Mouse (Mus musculus): ENCODE measurements around the gene Atp11a. TPM values are rescaled to one million over a fixed set of nuclear protein-coding genes. Genes with fewer than 3 reads are reported as not detected.
A peak's percentile ranks its signal among the peaks of the same experiment; 100 is the strongest.

Atp11a gene
- 17.3 and 24.8 TPM in 2 replicates for polyA plus RNA-seq (2015; fragmentation: Nextera tagmentation; extraction: Ambion mirVana)

- Histone ChIP-seq H3K4me3 (peak within 1 kb of the TSS; percentile 81), H3K36me3 (peaks cover 1% of the 10 kb centered on the region; the same call in 1 of the 2 replicates), H3K4me2 (peak within 1 kb of the TSS; percentile 88), H3K27ac (peak within 1 kb of the TSS; percentile 78), H3K9ac (peak within 1 kb of the TSS; percentile 91), H3K27me3 (no peaks in the 10 kb centered on the region), H3K4me1 (peaks cover 46% of the 10 kb centered on the region), H3K9me3 (no peaks in the 10 kb centered on the region)
- peak; percentile 84 for ATAC-seq (ENCODE audit: insufficient number of reproducible peaks, insufficient read depth, low FRiP score, low TSS enrichment, low read depth)
- under 1% methylated on average over 50 of the region's 62 CpGs for WGBS
Measured at GRCm38 (mm10) chr8:12756391-12757157, at the start of gene Atp11a. Atp11a (plus strand) TSS chr8:12757014.

GRCm38 (mm10) chr8:12711623-12712022, 45.2 kb upstream of the Atp11a start:
- Histone ChIP-seq H3K4me2 (no peak overlapping the region), H3K9me3 (no peaks in the 10 kb centered on the region), H3K27me3 (no peaks in the 10 kb centered on the region), H3K4me1 (no peaks in the 10 kb centered on the region), H3K27ac (no peak overlapping the region), H3K4me3 (no peak overlapping the region), H3K9ac (no peak overlapping the region), H3K36me3 (no peaks in the 10 kb centered on the region)
- 78% methylated on average over 7 of the region's 7 CpGs for WGBS
- ATAC-seq (ENCODE audit: insufficient number of reproducible peaks, insufficient read depth, low FRiP score, low TSS enrichment, low read depth) = no peak

- 86% methylated on average over 18 of the region's 18 CpGs for WGBS
- H3K4me2 ChIP-seq = no peak overlapping the region
- H3K36me3 ChIP-seq = no peaks in the 10 kb centered on the region
- no peaks in the 10 kb centered on the region for H3K9me3 ChIP-seq
- H3K9ac ChIP-seq = no peak overlapping the region
- no peak for ATAC-seq (ENCODE audit: insufficient number of reproducible peaks, insufficient read depth, low FRiP score, low TSS enrichment, low read depth)
- no peak overlapping the region for H3K27ac ChIP-seq
- peaks cover 8% of the 10 kb centered on the region; the same call in 1 of the 2 replicates for H3K4me1 ChIP-seq
- H3K4me3 ChIP-seq = no peak overlapping the region
- H3K27me3 ChIP-seq = no peaks in the 10 kb centered on the region
Measured at GRCm38 (mm10) chr8:12715861-12716585, 40.8 kb upstream of the Atp11a start.

- 61% methylated on average over 9 of the region's 9 CpGs for WGBS
Measured at GRCm38 (mm10) chr8:12719091-12719490, 37.7 kb upstream of the Atp11a start.

GRCm38 (mm10) chr8:12728644-12729043, 28.2 kb upstream of the Atp11a start:
- Histone ChIP-seq H3K36me3 (no peaks in the 10 kb centered on the region), H3K27ac (no peak overlapping the region), H3K9me3 (no peaks in the 10 kb centered on the region), H3K9ac (no peak overlapping the region), H3K27me3 (no peaks in the 10 kb centered on the region), H3K4me3 (no peak overlapping the region), H3K4me1 (no peaks in the 10 kb centered on the region), H3K4me2 (no peak overlapping the region)
- WGBS = 78% methylated on average over 4 of the region's 4 CpGs
- ATAC-seq (ENCODE audit: insufficient number of reproducible peaks, insufficient read depth, low FRiP score, low TSS enrichment, low read depth) = no peak

More at GRCm38 (mm10) chr8:12719091-12719490, 37.7 kb upstream of the Atp11a start:
- Histone ChIP-seq H3K36me3 (no peaks in the 10 kb centered on the region), H3K27me3 (no peaks in the 10 kb centered on the region), H3K27ac (no peak overlapping the region), H3K9me3 (no peaks in the 10 kb centered on the region), H3K4me3 (no peak overlapping the region), H3K9ac (no peak overlapping the region), H3K4me2 (no peak overlapping the region), H3K4me1 (peaks cover 11% of the 10 kb centered on the region; the same call in 1 of the 2 replicates)
- ATAC-seq (ENCODE audit: insufficient number of reproducible peaks, insufficient read depth, low FRiP score, low TSS enrichment, low read depth) = no peak

- H3K27ac ChIP-seq = no peak overlapping the region
- H3K4me2 ChIP-seq = no peak overlapping the region
- WGBS = 57% methylated on average over 5 of the region's 5 CpGs
- no peaks in the 10 kb centered on the region for H3K36me3 ChIP-seq
- H3K9me3 ChIP-seq = no peaks in the 10 kb centered on the region
- H3K4me1 ChIP-seq = no peaks in the 10 kb centered on the region; the same call in 1 of the 2 replicates
- ATAC-seq (ENCODE audit: insufficient number of reproducible peaks, insufficient read depth, low FRiP score, low TSS enrichment, low read depth) = no peak
- no peak overlapping the region for H3K4me3 ChIP-seq
- H3K9ac ChIP-seq = no peak overlapping the region
- no peaks in the 10 kb centered on the region for H3K27me3 ChIP-seq
Measured at GRCm38 (mm10) chr8:12730780-12731179, 26.0 kb upstream of the Atp11a start.

- H3K4me2 ChIP-seq = no peak overlapping the region
- no peak overlapping the region for H3K9ac ChIP-seq
- 93% methylated on average over 6 of the region's 6 CpGs for WGBS
- no peaks in the 10 kb centered on the region for H3K27me3 ChIP-seq
- no peak overlapping the region for H3K4me3 ChIP-seq
- H3K36me3 ChIP-seq = no peaks in the 10 kb centered on the region
- H3K27ac ChIP-seq = no peak overlapping the region
- H3K4me1 ChIP-seq = no peaks in the 10 kb centered on the region; the same call in 1 of the 2 replicates
- no peaks in the 10 kb centered on the region for H3K9me3 ChIP-seq
- ATAC-seq (ENCODE audit: insufficient number of reproducible peaks, insufficient read depth, low FRiP score, low TSS enrichment, low read depth) = no peak
Measured at GRCm38 (mm10) chr8:12732431-12732830, 24.4 kb upstream of the Atp11a start.

- no peaks in the 10 kb centered on the region for H3K36me3 ChIP-seq
- 87% methylated on average over 9 of the region's 9 CpGs for WGBS
- H3K4me1 ChIP-seq = no peaks in the 10 kb centered on the region; the same call in 1 of the 2 replicates
- H3K9ac ChIP-seq = no peak overlapping the region
- no peak overlapping the region for H3K4me3 ChIP-seq
- no peaks in the 10 kb centered on the region for H3K9me3 ChIP-seq
- no peak for ATAC-seq (ENCODE audit: insufficient number of reproducible peaks, insufficient read depth, low FRiP score, low TSS enrichment, low read depth)
- no peak overlapping the region for H3K27ac ChIP-seq
- H3K4me2 ChIP-seq = no peak overlapping the region
- H3K27me3 ChIP-seq = no peaks in the 10 kb centered on the region
Measured at GRCm38 (mm10) chr8:12739113-12739512, 17.7 kb upstream of the Atp11a start.

GRCm38 (mm10) chr8:12743390-12743789, 13.4 kb upstream of the Atp11a start:
- no peak for ATAC-seq (ENCODE audit: insufficient number of reproducible peaks, insufficient read depth, low FRiP score, low TSS enrichment, low read depth)
- H3K4me3 ChIP-seq = no peak overlapping the region
- peaks cover 9% of the 10 kb centered on the region; the same call in 1 of the 2 replicates for H3K9me3 ChIP-seq
- H3K4me1 ChIP-seq = no peaks in the 10 kb centered on the region
- H3K9ac ChIP-seq = no peak overlapping the region
- no peaks in the 10 kb centered on the region for H3K36me3 ChIP-seq
- no peak overlapping the region for H3K4me2 ChIP-seq
- no peak overlapping the region for H3K27ac ChIP-seq
- 81% methylated on average over 4 of the region's 4 CpGs for WGBS
- no peaks in the 10 kb centered on the region for H3K27me3 ChIP-seq

GRCm38 (mm10) chr8:12748183-12748582, 8.6 kb upstream of the Atp11a start:
- H3K4me3 ChIP-seq = no peak overlapping the region
- H3K27ac ChIP-seq = no peak overlapping the region
- no peak overlapping the region for H3K4me2 ChIP-seq
- 93% methylated on average over 3 of the region's 3 CpGs for WGBS
- no peak overlapping the region for H3K9ac ChIP-seq
- H3K4me1 ChIP-seq = peaks cover 5% of the 10 kb centered on the region; the same call in 1 of the 2 replicates
- no peaks in the 10 kb centered on the region for H3K36me3 ChIP-seq
- no peak for ATAC-seq (ENCODE audit: insufficient number of reproducible peaks, insufficient read depth, low FRiP score, low TSS enrichment, low read depth)
- no peaks in the 10 kb centered on the region for H3K27me3 ChIP-seq
- H3K9me3 ChIP-seq = peaks cover 9% of the 10 kb centered on the region; the same call in 1 of the 2 replicates

- WGBS = 83% methylated on average over 7 of the region's 7 CpGs
- no peak overlapping the region for H3K4me2 ChIP-seq
- H3K9ac ChIP-seq = no peak overlapping the region
- no peaks in the 10 kb centered on the region for H3K27me3 ChIP-seq
- H3K36me3 ChIP-seq = no peaks in the 10 kb centered on the region
- H3K27ac ChIP-seq = no peak overlapping the region
- H3K4me1 ChIP-seq = peaks cover 9% of the 10 kb centered on the region; the same call in 1 of the 2 replicates
- no peak for ATAC-seq (ENCODE audit: insufficient number of reproducible peaks, insufficient read depth, low FRiP score, low TSS enrichment, low read depth)
- H3K9me3 ChIP-seq = peaks cover 9% of the 10 kb centered on the region; the same call in 1 of the 2 replicates
- no peak overlapping the region for H3K4me3 ChIP-seq
Measured at GRCm38 (mm10) chr8:12749116-12749515, 7.7 kb upstream of the Atp11a start.
